Mouse (Mus musculus) megakaryocyte-erythroid progenitor cell, adult 5-6 weeks (primary cell): ENCODE data around the gene Tnfrsf14. TPM values are rescaled to one million over a fixed set of nuclear protein-coding genes. Genes with fewer than 3 reads are reported as not detected.

Source experiments
- ATAC-seq: replicated peaks from 2 replicates; pipeline ENCODE4 v1.8.0; 2016; ENCODE audit warnings: mild to moderate bottlenecking, inconsistent platforms; ENCODE audit not compliant: severe bottlenecking, poor library complexity, low FRiP score, low TSS enrichment
- total RNA-seq, 2 experiments: library from RNA; stranded (forward) in 1 of 2; stranded (reverse) in 1 of 2; fragments of 200-1000, 215-1000 nt in 1 of 2; fragments of >200 nt in 1 of 2; fragmentation: Nextera tagmentation in 1 of 2; gene quantifications; 2 replicates each; pipeline ENCODE4 v1.2.3; 2014 to 2017

Gene Tnfrsf14
- total RNA-seq, 2 experiments from 2014 or later = 133 to 149 TPM

- no peak for ATAC-seq
Observed at GRCm38 (mm10) chr4:154952461-154953241, 24.3 kb upstream of the Tnfrsf14 start.

GRCm38 (mm10) chr4:154949589-154949982 lies 21.2 kb upstream of the Tnfrsf14 start:
- ATAC-seq = no peak

GRCm38 (mm10) chr4:154948940-154949588 lies 20.7 kb upstream of the Tnfrsf14 start:
- no peak for ATAC-seq

- ATAC-seq = no peak
Observed at GRCm38 (mm10) chr4:154948066-154948939, 19.9 kb upstream of the Tnfrsf14 start.

GRCm38 (mm10) chr4:154946319-154946718 lies 18.0 kb upstream of the Tnfrsf14 start:
- ATAC-seq = 0 out of 2 replicates have a peak, but pooled peaks have one; percentile 17

- peak; percentile 95 for ATAC-seq
Observed at GRCm38 (mm10) chr4:154944121-154944590, 15.8 kb upstream of the Tnfrsf14 start.

GRCm38 (mm10) chr4:154943323-154944039 lies 15.1 kb upstream of the Tnfrsf14 start:
- ATAC-seq = no peak

GRCm38 (mm10) chr4:154942632-154943322 lies 14.4 kb upstream of the Tnfrsf14 start:
- no peak for ATAC-seq

- ATAC-seq = no peak
Observed at GRCm38 (mm10) chr4:154941831-154942230, 13.5 kb upstream of the Tnfrsf14 start.

- ATAC-seq = no peak
Observed at GRCm38 (mm10) chr4:154940156-154940555, 11.8 kb upstream of the Tnfrsf14 start.

GRCm38 (mm10) chr4:154937746-154938145 lies 9.4 kb upstream of the Tnfrsf14 start:
- no peak for ATAC-seq

- ATAC-seq = no peak
Observed at GRCm38 (mm10) chr4:154936542-154937255, 8.3 kb upstream of the Tnfrsf14 start.

- peak; percentile 65 for ATAC-seq
Observed at GRCm38 (mm10) chr4:154935788-154936187, 7.4 kb upstream of the Tnfrsf14 start.

GRCm38 (mm10) chr4:154934800-154935199 lies 6.4 kb upstream of the Tnfrsf14 start:
- ATAC-seq = no peak

- no peak for ATAC-seq
Observed at GRCm38 (mm10) chr4:154933306-154933907, 5.0 kb upstream of the Tnfrsf14 start.

- peak; percentile 39; the same call in 1 of the 2 replicates for ATAC-seq
Observed at GRCm38 (mm10) chr4:154929088-154929660, 811 bp upstream of the Tnfrsf14 start.

- peak; percentile 49 for ATAC-seq
Observed at GRCm38 (mm10) chr4:154927899-154928337, 445 bp downstream of the Tnfrsf14 start.
